Mouse (Mus musculus) heart, postnatal 36 days (tissue): ENCODE results near the gene Matn1. TPM values are rescaled to one million over a fixed set of nuclear protein-coding genes. Genes with fewer than 3 reads are reported as not detected.

Experiments
- DNase-seq, 2 experiments: peaks; one replicate each; pipeline ENCODE4 v3.0.0; 2021 to 2022
- intact Hi-C: fragments of 180-260 bp; cut with DNase I; formaldehyde crosslinking; loops from one replicate; pipeline ENCODE4 v1.15.1; 2025
- total RNA-seq, 2 experiments: library from RNA; stranded (reverse); gene quantifications; 2 replicates each; pipeline ENCODE4 v1.2.3; 2021

The Matn1 gene
- total RNA-seq: not detected

DNA sequence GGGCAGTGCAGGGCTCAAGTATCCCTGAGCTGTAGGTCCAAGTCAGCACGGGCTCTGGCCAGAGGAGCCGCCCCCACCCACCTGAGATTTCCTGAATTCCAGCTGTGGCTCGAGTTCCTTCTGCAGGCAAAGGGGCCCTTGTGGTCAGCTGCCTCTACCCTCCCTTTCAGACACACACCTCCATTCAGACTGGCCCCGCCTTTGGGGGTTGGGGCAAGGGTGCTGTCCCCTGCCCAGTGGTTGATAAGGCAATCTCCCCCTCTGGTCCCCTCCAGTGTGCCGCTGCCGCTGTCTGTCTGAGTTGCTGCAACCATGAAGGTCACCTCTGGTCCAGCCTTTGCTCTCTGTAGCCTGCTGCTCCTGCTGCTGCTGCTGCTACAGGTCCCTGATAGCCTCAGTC lies at the start of gene Matn1:
Gene Matn1 (plus strand): TSS at position 274 of the 400 bp plus-strand sequence.
- intact Hi-C loops: no loop called here
- no peak for DNase-seq

GRCm38 (mm10) chr4:130895701-130896100 lies 48.5 kb upstream of the Matn1 start:
- intact Hi-C loops: loop anchor here (1.0 kb wide), 1 partner anchor 52 kb away; no protein-coding TSS in a partner anchor
- no peak for DNase-seq

DNA sequence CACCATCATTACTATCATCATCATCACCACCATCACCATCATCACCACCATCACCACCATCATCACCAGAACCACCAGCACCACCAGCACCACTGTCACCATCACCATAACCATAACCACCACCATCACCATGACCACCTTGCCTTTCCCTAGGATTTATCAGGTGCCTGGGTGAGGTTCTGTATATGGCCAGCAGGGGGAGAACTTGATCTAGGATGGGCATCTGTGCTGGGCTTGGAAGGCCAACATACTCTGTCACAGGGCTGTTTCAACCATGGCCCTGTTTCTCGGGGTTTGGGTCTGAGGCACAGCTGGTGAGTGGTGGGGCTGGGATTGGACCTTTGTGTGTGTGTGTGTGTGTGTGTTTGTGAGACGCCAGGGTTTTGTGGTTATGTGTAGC lies 47.8 kb upstream of the Matn1 start:
- intact Hi-C loops: loop anchor here (1.0 kb wide), 1 partner anchor 51 kb away; no protein-coding TSS in a partner anchor
- peak; percentile 51 to 60 for DNase-seq

- DNase-seq: no peak
- intact Hi-C loops: no loop called here
Observed at GRCm38 (mm10) chr4:130899383-130899781, 44.8 kb upstream of the Matn1 start.

DNA sequence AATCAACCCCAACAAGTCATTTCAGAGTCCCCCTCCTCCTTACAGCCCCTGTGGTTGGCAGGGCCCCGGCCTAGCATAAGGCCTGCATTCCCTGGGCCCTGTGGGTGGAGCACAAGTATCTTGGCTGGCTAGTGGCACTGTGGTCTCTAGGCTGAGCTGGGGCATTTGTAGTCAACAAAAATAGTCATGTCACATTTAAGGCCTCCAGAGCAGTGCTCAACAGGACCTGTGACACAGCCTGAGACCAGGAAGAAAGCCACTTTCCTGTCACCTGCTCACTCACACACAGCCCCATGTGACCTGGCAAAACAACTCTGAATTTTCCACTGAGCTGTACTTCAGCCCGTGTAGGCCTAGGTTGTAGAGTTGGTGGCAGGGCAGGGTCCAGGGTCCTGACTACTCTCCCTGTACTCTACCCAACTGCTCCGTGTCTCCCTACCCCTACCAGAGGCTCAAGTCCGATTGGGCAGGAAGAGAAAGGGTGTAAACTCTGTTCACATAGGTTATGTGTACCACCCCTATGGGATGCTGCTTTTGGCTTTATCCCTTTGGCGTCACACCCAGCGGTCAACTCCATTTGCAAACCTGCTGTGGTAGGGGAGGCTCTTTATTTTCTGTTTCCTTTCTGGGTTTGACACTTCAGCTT lies 44.3 kb upstream of the Matn1 start:
- peak in 1 of 2 experiments; percentile 44 for DNase-seq
- intact Hi-C loops: no loop called here

GRCm38 (mm10) chr4:130900746-130901145 lies 43.4 kb upstream of the Matn1 start:
- DNase-seq: no peak
- intact Hi-C loops: no loop called here

GRCm38 (mm10) chr4:130902289-130902781 lies 41.9 kb upstream of the Matn1 start:
- no peak for DNase-seq
- intact Hi-C loops: no loop called here

DNA sequence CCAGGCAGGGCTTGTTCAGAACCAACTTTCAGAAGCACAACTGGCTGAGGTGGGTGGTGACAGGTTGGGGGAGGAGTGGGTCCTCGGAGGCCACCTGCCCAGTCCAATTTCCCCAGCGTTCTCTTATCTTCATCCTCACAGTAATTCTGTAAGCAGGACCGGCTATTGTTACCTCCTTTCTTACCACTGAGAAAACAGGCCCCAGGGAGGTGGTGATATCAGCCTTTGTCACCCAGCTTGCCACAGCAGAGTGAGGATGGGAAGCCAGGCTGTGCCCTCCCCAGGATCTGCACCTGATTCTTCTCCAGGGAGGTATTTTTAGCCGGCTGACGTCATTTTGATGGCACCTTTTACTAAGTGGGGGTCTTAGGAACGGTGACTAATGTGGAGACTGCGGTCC lies 39.2 kb upstream of the Matn1 start:
- no peak for DNase-seq
- intact Hi-C loops: no loop called here

DNA sequence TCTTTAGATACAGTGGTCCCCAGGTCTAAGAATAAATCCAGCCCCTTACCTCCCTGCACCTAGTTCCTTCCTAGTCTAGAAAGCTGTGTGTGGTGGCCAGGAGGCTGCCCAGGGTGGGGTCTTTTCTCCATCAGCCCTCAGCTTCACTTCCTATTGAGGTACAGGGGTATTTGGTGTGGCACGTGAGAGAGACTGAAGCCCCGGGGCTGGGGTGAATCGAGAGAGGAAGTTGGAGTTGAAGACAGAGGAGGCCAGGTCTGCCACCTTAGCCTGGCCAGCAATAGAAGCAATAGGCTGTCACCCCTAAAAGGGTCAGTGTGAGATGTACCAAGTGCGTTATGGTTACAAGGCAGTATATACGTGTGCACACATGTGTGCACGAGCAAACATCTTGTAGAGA lies 38.3 kb upstream of the Matn1 start:
- intact Hi-C loops: no loop called here
- DNase-seq: no peak

DNA sequence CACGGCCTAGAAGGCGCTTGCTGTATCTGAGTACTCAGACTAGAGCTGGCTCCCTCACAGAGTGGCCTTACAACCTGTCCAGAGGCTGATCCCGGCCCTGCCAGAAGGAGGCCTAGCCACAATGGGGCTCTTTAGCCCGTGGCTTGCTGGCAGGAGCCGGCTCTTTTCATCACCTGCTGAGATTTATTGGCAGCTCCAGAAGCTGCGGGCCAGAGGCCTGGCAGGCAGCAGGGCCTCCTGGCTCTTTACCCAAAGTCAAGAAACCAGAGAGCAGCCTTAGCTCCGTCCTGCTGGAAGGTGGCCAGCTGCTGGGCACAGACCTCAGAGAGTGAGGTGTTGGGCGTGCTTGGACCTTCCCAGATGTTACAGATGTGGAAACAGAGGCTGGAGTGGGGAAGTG lies 37.9 kb upstream of the Matn1 start:
- intact Hi-C loops: no loop called here
- peak; percentile 39 to 48 for DNase-seq

DNA sequence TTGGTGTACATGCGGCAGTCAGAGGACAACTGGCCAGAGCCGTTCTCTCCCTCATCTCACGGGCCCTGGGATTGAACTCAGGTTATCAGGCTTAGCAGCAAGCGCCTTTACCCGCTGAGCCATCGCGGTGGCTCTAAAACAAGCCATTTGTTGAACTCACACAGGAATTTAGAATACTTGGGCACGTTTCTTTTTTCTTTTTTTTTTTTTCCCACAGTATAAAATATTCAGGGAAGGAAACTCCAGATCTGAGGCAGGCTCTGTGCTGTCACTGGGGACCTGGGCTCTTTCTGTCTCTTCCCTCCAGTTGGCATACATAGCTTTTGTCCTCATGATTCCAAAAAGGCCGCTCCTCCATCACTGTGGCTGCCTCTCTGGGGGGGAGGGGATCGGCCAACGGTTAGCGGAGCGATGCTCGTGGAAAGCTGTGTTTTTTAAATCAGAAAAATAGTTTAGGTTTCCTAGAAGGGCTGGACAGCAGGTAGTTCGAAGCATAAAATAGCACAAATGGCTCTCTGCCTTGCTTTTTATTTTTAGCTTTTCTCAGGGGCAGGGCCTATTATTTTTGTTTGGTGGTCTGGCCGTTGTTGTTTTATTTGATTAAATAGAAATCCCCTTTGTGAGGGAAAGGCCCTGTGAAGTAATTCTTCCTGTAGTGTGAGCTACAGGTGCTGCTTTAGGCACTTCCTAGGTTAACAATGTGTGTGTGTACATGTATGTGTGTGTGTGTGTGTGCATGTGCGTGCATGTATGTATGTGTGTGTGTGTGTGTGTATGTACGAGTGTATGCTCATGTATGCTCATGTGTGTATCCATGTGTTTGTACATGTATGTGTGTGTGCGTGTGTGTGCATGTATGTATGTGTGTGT lies 36.8 kb upstream of the Matn1 start:
- intact Hi-C loops: no loop called here
- no peak for DNase-seq

- intact Hi-C loops: no loop called here
- no peak for DNase-seq
Observed at GRCm38 (mm10) chr4:130908133-130908532, 36.1 kb upstream of the Matn1 start.

GRCm38 (mm10) chr4:130909167-130909874 lies 34.9 kb upstream of the Matn1 start:
- no peak for DNase-seq
- intact Hi-C loops: no loop called here

DNA sequence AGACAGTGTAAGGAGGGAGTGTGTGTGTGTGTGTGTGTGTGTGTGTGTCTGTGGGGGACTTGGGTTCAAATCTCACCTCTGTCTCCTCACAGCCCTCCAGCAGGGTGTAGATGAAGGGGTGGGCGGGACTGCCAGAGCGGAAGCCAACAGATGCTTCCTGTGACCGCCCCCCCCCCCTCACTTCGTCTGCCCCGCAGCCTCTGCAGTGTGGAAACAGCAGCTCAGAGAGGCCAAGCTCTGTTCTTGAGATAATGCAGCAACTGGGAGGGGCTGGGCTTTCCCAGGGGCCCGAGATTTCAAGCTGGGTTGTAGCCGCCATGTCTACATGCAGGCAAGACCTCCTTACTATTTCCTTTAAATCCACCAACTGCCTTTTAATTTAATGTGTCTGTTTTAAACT lies 33.5 kb upstream of the Matn1 start:
- no peak for DNase-seq
- intact Hi-C loops: no loop called here

DNA sequence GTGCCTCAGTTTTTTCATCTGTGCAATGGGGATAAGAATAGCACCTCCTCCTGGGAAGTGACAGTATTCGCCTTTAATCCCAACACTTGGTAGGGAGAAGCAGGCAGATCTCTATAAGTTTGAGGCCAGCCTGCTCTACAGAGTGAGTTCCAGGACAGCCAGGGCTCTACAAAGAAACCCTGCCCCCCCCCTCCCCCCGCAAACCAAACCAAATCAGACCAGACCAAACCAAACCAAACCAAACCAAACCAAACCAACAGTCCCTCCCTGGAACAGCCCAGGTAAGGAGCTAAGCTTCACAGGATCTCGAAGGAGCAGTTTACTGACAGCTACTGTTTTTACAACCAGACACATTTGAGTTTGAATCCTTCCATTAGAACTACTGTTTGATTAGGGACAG lies 31.6 kb upstream of the Matn1 start:
- intact Hi-C loops: no loop called here
- DNase-seq: no peak

DNA sequence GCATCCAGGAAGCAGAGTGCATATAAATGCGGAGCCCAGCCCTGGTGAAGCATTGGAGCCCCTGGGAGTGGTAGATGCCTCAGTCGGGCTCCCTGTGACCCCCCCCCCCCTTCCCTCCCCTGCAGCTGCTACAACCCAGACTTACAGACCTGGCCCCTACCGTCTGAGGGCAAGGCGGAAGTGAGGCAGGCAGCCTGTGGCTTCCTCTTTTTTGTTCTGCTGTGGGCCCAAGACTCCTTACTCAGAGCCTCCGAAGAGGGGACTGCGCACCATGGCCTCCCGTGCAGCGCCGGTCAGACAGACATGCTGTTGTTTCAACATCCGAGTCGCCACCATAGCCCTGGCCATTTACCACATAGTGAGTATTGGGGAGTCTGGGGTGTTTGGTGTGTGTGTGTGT lies 31.1 kb upstream of the Matn1 start, which contains the start of gene Laptm5:
Gene Laptm5 (plus strand): TSS at position 49 of the 400 bp plus-strand sequence.
- intact Hi-C loops: no loop called here
- peak in 1 of 2 experiments; percentile 46 for DNase-seq

- intact Hi-C loops: no loop called here
- no peak for DNase-seq
Observed at GRCm38 (mm10) chr4:130913511-130913910, 30.7 kb upstream of the Matn1 start.

DNA sequence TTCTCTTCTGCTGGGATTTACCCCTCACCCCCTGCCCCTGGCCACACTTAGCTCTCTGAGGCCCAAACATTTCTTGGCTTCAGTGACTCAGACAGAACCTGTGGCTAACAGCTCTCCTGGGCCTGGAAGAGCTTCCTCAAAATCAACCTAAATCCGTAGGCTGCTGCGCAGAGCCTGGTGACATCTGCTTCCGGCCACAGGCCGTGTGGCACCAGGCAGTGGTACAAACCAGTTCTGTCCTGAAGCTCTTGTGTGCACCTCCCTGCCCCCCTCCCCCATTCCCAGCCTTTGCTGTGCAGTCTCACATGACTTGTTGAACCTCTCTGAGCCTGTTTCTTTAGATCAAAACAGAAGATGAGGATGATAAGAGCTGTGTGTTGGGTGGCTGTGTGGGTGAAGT lies 30.2 kb upstream of the Matn1 start:
- intact Hi-C loops: no loop called here
- DNase-seq: peak in 1 of 2 experiments; percentile 30

GRCm38 (mm10) chr4:130914527-130914926 lies 29.7 kb upstream of the Matn1 start:
- no peak for DNase-seq
- intact Hi-C loops: no loop called here

- DNase-seq: no peak
- intact Hi-C loops: no loop called here
Observed at GRCm38 (mm10) chr4:130915006-130915667, 29.0 kb upstream of the Matn1 start.

DNA sequence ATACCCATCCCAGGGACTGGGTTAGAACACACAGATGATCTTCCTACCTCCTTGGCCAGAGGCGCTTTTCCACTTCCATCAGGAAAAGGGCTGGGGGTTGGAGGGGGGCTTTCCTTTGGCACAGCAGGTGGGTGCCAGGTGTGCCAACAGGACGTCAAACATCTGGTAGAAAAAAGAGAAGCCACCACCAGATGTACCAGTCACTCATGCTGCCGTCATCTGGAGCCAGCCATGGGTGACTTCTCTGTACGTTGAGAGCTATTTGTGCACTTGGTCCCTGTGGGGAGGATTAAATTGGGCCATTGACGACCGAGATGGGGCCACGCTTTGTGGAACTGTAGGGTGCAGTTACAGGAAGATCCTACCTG lies 28.5 kb upstream of the Matn1 start:
- intact Hi-C loops: no loop called here
- DNase-seq: no peak
